Mouse (Mus musculus) liver, embryonic 14.5 days (tissue): ENCODE measurements around the gene Phkg1. TPM values are rescaled to one million over a fixed set of nuclear protein-coding genes. Genes with fewer than 3 reads are reported as not detected.
A peak's percentile ranks its signal among the peaks of the same experiment; 100 is the strongest.
"Not testable (repeated sequence)": the region's sequence is repeated elsewhere in the genome, so short reads cannot be mapped to it uniquely, and the experiment has no call there.

Source experiments
- ATAC-seq: fragments of 200-750 bp; cut with Nextera tagmentation; 2 replicates; pipeline ENCODE4 v1.8.0; 2017; ENCODE audit warnings: moderate number of reproducible peaks, mild to moderate bottlenecking, moderate library complexity; ENCODE audit not compliant: insufficient read depth
- DNase-seq, 3 experiments: peaks; one replicate each; pipeline ENCODE4 v3.0.0-alpha.2; 2012 to 2013; ENCODE audit warnings: low read depth in 3 of 3, low spot score in 3 of 3
- H3K27ac ChIP-seq: fragments of 300-500 bp; sonication (generic); 2 replicates; pipeline ENCODE4 v1.5.1; 2014; ENCODE audit warnings: moderate library complexity, mild to moderate bottlenecking, control low read depth, inconsistent platforms
- H3K27me3 ChIP-seq: fragments of 300-500 bp; sonication (generic); 2 replicates; pipeline ENCODE4 v1.6.1; 2014; ENCODE audit warnings: mild to moderate bottlenecking, low read length, moderate library complexity; ENCODE audit not compliant: control insufficient read depth, insufficient read depth
- H3K36me3 ChIP-seq: fragments of 300-500 bp; sonication (generic); replicated peaks from 2 replicates; pipeline ENCODE4 v1.6.1; 2014; ENCODE audit warnings: low read depth; ENCODE audit not compliant: control insufficient read depth, insufficient read depth
- H3K4me1 ChIP-seq, 2 experiments: fragments of 200-500 bp in 1 of 2; fragments of 300-500 bp in 1 of 2; sonication (generic) in 1 of 2; replicated peaks; 2 replicates each; pipeline ENCODE4 v1.6.1; 2012 to 2014; ENCODE audit warnings: antibody characterized with exemption in 1 of 2, inconsistent platforms in 1 of 2, low read length in 1 of 2; ENCODE audit not compliant: control insufficient read depth in 2 of 2, insufficient read depth in 2 of 2
- H3K4me2 ChIP-seq: fragments of 300-500 bp; sonication (generic); 2 replicates; pipeline ENCODE4 v1.6.1; 2014; ENCODE audit warnings: low read depth, mild to moderate bottlenecking, control low read depth, moderate library complexity
- H3K4me3 ChIP-seq, 2 experiments: fragments of 200-500 bp in 1 of 2; fragments of 300-500 bp in 1 of 2; sonication (generic) in 1 of 2; 2 replicates each; pipeline ENCODE4 v1.5.1; 2012 to 2014; ENCODE audit warnings: low read depth in 2 of 2, low read length in 2 of 2, mild to moderate bottlenecking in 2 of 2, control low read depth in 1 of 2, inconsistent platforms in 1 of 2, moderate library complexity in 1 of 2; ENCODE audit not compliant: insufficient read depth in 1 of 2
- H3K9ac ChIP-seq: fragments of 300-500 bp; sonication (generic); replicated peaks from 2 replicates; pipeline ENCODE4 v1.6.1; 2014; ENCODE audit warnings: mild to moderate bottlenecking, control low read depth, moderate library complexity
- H3K9me3 ChIP-seq: fragments of 300-500 bp; sonication (generic); 2 replicates; pipeline ENCODE4 v1.6.1; 2016; ENCODE audit warnings: low read length, mixed read lengths; ENCODE audit not compliant: control insufficient read depth
- CTCF ChIP-seq: IDR thresholded peaks from 2 replicates; pipeline ENCODE4 v1.5.1; 2016; ENCODE audit warnings: antibody characterized with exemption, low read depth, control low read depth
- EP300 ChIP-seq: IDR thresholded peaks from 2 replicates; pipeline ENCODE4 v1.6.1; 2016; ENCODE audit warnings: antibody characterized with exemption, low read depth
- WGBS: fragments of 180-500 bp; shearing (Covaris S2); extraction: QIAGEN DNeasy Blood & Tissue Kit; methylation state at CpG from one replicate; pipeline ENCODE4 v1.1.7; 2014; ENCODE audit not compliant: insufficient replicate concordance; 5-methylcytosine and 5-hydroxymethylcytosine counted together
- polyA plus RNA-seq, 2 experiments: library from polyadenylated mRNA; depleted of rRNA in 1 of 2; stranded (reverse) in 1 of 2; unstranded in 1 of 2; fragments of >200 nt; fragmentation: Nextera tagmentation in 1 of 2; extraction: Ambion mirVana in 1 of 2; gene quantifications; 2 replicates each; pipeline versions ENCODE4 v1.2.1 to v1.2.3; 2012 to 2014

The Phkg1 gene
- polyA plus RNA-seq, 2 experiments: 0.10 to 0.18 TPM

- H3K9ac ChIP-seq: no peak overlapping the region
- no peak overlapping the region for H3K27ac ChIP-seq
- no peak overlapping the region for H3K4me2 ChIP-seq
- H3K4me1 ChIP-seq: peaks cover 0 to under 1% of the 10 kb centered on the region in 2 experiments; a peak in 2 of 4 replicates
- ATAC-seq (no peak), DNase-seq (no peak)
- 59% methylated on average over 8 of the region's 8 CpGs for WGBS
- no peaks in the 10 kb centered on the region for H3K27me3 ChIP-seq
- H3K9me3 ChIP-seq: no peaks in the 10 kb centered on the region
- H3K4me3 ChIP-seq: no peak overlapping the region
- TF ChIP-seq EP300: no peak
- TF ChIP-seq CTCF: no peak
- no peaks in the 10 kb centered on the region for H3K36me3 ChIP-seq
These were observed 26.6 kb upstream of the Phkg1 start for GRCm38 (mm10) chr5:129924820-129925452.

- no peak for DNase-seq
- WGBS: 90% methylated on average over 4 of the region's 4 CpGs
- no peak overlapping the region for H3K4me2 ChIP-seq
- TF ChIP-seq EP300 (no peak), CTCF (peak; percentile 23; the same call in 1 of the 2 replicates)
- H3K27me3 ChIP-seq: no peaks in the 10 kb centered on the region
- no peak overlapping the region for H3K9ac ChIP-seq
- H3K27ac ChIP-seq: no peak overlapping the region
- no peaks in the 10 kb centered on the region for H3K9me3 ChIP-seq
- H3K4me3 ChIP-seq: no peak overlapping the region
- no peak for ATAC-seq
- peaks cover 0 to 4% of the 10 kb centered on the region in 2 experiments; a peak in 1 of 4 replicates for H3K4me1 ChIP-seq
- H3K36me3 ChIP-seq: no peaks in the 10 kb centered on the region
These were observed 23.6 kb upstream of the Phkg1 start for GRCm38 (mm10) chr5:129921972-129922371.

- Histone ChIP-seq H3K36me3 (no peaks in the 10 kb centered on the region), H3K27ac (no peak overlapping the region), H3K9ac (no peak overlapping the region), H3K4me3 (no peak overlapping the region), H3K27me3 (no peaks in the 10 kb centered on the region), H3K9me3 (no peaks in the 10 kb centered on the region), H3K4me2 (no peak overlapping the region), H3K4me1 (peaks cover 0 to 4% of the 10 kb centered on the region in 2 experiments; a peak in 1 of 4 replicates)
- DNase-seq: no peak
- TF ChIP-seq CTCF: no peak
- 71% methylated on average over 8 of the region's 8 CpGs for WGBS
- no peak for ATAC-seq
These were observed 21.0 kb upstream of the Phkg1 start for GRCm38 (mm10) chr5:129919320-129919719.

GRCm38 (mm10) chr5:129918752-129919151 is 20.4 kb upstream of the Phkg1 start:
- no peak overlapping the region for H3K4me2 ChIP-seq
- H3K9me3 ChIP-seq: no peaks in the 10 kb centered on the region
- DNase-seq (no peak), ATAC-seq (peak; percentile 30; the same call in 1 of the 2 replicates)
- no peak overlapping the region for H3K4me3 ChIP-seq
- WGBS: 71% methylated on average over 9 of the region's 9 CpGs
- H3K9ac ChIP-seq: no peak overlapping the region
- H3K36me3 ChIP-seq: no peaks in the 10 kb centered on the region
- peaks cover 0 to 4% of the 10 kb centered on the region in 2 experiments; a peak in 1 of 4 replicates for H3K4me1 ChIP-seq
- no peak overlapping the region for H3K27ac ChIP-seq
- H3K27me3 ChIP-seq: no peaks in the 10 kb centered on the region
- TF ChIP-seq EP300 (no peak), CTCF (no peak)

GRCm38 (mm10) chr5:129918065-129918651 is 19.8 kb upstream of the Phkg1 start:
- Histone ChIP-seq H3K27me3 (no peaks in the 10 kb centered on the region), H3K4me3 (no peak overlapping the region), H3K4me1 (peaks cover 0 to 4% of the 10 kb centered on the region in 2 experiments; a peak in 1 of 4 replicates), H3K27ac (no peak overlapping the region), H3K4me2 (no peak overlapping the region), H3K9me3 (no peaks in the 10 kb centered on the region), H3K36me3 (no peaks in the 10 kb centered on the region), H3K9ac (no peak overlapping the region)
- ATAC-seq (peak; percentile 56; the same call in 1 of the 2 replicates), DNase-seq (peak in 1 of 3 experiments; percentile 37)
- TF ChIP-seq EP300 (no peak), CTCF (no peak)
- 80% methylated on average over 24 of the region's 24 CpGs for WGBS

- not testable (repeated sequence) for DNase-seq, H3K4me1 ChIP-seq, H3K4me2 ChIP-seq, H3K27ac ChIP-seq, H3K27me3 ChIP-seq, ATAC-seq, H3K4me3 ChIP-seq, H3K9me3 ChIP-seq, H3K9ac ChIP-seq, H3K36me3 ChIP-seq
- WGBS: 70% methylated on average over 11 of the region's 11 CpGs
These were observed 17.1 kb upstream of the Phkg1 start for GRCm38 (mm10) chr5:129915491-129915890.
